Mouse (Mus musculus) adrenal gland, postnatal 4 days (tissue): Measurements from ENCODE around the gene Tmprss6. TPM values are rescaled to one million over a fixed set of nuclear protein-coding genes. Genes with fewer than 3 reads are reported as not detected.

ENCODE experiments used
- DNase-seq, 2 experiments: peaks; one replicate each; pipeline ENCODE4 v3.0.0; 2021 to 2022; ENCODE audit warnings: low spot score in 2 of 2, mixed read lengths in 2 of 2
- total RNA-seq, 2 experiments: library from RNA; stranded (reverse); gene quantifications; 2 replicates each; pipeline ENCODE4 v1.2.3; 2021

The Tmprss6 gene
- total RNA-seq, 2 experiments from 2014 or later = 1.8 to 22.4 TPM

DNA sequence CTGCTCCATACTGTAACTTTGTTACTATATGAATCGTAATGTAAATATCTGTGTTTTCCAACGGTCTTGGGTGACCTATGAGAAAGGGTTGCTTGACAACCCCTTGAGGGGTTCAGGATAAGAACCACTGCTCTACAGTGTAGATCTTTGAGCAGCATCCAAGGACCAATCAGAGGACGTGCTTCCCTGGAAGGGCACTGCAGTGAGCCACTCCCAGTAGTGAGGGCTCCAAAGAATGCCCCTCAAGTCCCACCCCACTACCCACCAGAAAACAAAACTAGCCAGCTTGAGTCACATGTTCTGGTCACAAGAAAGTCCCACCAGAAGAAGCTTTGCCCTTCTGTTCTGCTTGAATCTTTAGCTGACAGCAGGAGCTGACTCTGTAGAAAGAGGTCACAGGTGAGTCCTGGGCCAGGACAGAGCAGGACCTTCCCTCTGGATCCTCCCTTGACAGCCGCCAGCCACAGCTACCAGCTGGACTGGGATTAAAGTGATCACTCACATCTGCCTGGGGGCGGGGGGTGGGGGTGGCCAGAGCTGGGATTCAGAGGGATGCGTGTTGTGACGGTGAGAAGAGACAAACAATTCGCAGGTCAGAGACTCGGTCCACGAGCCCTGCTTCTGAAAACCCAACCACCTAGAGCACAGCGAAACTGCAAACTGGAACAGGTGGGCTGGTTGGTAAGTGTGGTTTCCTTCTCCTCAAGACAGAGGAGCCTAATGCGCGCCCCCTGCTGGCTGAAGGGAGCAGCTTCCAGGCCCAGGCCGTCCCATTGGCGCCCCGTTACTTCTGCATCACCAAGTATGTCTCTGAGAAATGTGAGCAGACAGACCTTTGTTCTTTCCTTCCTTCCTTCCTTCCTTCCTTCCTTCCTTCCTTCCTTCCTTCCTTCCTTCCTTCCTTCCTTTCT is 46.1 kb downstream of the Tmprss6 start:
- DNase-seq = peak; percentile 60 to 77

DNA sequence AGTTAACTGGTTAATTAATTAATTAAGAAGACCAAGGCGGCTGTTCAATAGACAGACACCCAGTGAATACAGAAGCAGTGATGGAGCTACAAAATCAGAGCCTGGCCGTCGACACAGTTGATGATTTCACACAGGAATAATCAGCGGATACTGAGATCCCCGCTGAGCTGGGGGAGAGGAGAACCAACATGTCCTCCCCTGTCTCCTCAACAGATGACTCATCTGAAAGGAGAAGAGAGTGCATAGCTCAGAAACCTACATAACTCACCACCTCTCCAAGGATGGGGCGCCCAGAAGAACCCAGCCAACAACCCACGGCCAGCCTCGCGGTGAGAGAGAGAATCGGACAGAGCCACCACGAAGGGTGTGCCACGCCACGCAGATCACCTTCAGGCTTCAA is 48.0 kb downstream of the Tmprss6 start:
- DNase-seq = no peak

DNA sequence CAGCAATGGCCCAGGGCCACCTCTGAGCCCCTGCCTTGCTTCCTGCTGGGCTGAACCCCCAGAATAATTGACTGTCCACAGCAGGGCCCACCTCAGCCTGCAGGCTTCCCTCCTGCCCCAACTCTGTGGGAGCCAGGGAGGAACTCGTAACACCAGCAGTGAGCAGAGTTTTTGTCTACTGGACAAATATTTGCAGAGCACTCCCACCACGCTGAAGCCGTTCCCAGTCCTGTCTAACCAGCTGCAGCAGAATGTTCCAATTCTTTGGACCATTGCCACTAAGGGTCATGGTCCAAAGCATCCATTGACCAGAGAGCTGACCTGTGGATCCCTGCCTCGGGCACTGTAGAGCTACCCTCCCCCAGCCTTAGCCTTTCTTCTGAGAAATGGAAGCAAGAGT is 51.5 kb downstream of the Tmprss6 start:
- no peak for DNase-seq

DNA sequence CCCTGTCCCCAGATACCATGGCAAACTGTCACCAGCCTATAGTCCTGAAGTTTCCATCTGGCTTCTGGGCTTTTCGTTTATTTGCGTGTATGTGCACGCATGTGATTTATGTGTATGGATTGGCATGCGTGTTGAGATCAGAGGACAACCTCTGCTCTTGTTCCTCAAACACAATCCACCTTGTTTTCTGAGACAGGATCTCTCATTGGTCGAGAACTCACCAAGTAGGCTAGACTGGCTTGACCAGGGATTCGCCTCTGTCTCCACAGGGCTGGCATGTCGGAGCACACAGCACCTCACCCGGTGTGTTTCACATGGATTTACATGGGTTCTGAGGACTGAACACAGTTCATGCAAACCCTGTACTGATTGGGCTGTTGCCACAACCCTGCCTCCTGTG is 54.3 kb downstream of the Tmprss6 start:
- DNase-seq = no peak

DNA sequence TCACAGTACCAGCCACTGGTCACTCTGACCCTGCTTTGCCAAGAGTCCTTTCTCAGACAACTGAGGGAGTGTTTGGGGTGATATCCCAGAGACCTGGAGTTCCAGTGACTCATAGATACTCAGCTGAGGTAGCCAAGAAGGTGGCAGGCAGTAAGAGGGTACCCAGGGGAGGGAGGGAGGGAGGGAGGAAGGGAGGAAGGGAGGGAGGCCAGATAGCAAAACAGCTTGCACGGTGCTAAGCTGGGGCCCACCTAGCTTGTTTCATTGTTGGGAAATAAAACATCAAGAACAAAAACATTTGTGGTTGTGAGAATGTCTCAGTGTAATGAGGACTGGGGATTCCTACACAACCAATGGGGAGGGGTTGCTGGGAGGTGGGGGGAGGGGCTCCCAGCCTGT is 54.7 kb downstream of the Tmprss6 start:
- DNase-seq = no peak

DNA sequence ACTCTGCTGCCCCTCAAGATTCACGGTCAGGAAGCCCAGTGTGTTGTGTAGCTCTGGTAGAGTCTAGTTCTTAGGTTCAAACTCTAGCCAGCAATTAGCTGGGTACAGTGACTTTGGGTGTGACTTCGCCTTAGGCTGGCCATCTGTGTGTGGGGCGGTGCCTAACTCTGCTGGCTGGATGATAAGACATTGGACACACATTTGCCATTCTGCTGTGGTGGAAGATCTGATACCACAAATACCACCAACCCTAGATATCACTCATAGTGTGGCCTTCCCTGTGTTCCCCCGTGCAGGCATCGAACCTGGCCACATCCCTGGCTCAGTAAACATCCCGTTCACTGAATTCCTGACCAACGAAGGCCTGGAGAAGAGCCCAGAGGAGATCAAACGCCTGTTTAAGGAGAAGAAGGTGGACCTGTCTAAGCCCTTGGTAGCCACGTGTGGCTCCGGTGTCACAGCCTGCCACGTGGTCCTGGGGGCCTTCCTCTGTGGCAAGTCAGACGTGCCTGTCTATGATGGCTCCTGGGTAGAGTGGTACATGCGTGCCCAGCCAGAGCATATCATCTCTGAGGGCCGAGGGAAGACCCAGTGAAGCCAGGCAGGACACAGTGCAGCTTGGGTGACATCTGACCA is 55.2 kb downstream of the Tmprss6 start:
- DNase-seq = no peak

DNA sequence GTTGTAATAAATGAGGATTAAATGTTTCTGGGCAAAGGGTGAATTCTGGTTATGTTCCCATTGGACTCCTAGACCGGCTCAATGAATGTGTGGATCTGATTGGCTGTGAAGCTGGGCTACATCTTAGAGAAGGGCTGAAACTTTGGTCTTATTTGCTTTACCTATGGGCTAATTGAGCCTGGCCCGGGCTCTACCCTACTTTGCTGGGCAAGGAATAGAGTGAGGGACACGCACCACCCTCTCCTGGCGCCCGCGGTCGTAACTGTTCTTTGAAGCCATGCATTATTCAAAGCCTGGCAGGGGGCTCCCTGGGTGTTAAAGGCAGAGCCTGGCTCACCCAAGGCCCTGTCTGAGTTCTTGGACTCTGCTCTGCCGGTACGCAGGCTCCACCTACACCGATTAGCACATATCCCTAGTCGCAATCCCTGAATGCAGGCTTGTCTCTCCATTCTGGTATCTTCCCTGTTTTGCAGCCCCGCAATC is 58.8 kb downstream of the Tmprss6 start:
- no peak for DNase-seq

DNA sequence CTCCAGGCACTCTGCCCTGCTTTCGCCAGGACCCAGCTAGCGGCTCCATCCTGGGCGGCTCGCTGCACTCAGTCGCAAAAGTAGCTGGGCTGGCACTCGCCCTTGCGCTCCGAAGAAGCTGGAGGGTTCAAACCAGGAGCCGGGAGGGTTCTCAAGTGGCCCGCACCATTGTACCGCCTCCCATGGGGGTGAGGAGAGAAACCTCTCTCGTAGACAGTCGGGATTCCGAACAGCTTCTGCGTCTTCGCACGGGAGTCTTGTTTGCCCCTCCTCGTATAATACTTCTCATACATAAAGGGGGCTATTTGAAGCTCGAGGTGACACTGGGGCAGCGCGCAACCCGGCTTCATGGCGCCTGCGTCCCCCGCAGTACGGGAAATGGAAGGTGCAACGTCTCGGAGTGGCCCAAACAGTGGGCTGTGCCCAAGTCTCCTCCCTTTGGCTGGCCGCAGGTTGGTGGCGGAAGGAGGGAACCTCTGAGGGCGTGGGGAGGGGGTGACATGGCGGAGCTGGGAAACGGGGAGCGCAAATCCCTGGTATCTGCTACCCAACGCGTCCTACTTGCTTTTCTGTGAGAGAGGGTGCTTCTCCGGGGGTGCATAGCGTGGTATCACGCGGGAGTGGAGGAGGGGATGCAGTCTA is 62.0 kb downstream of the Tmprss6 start, which contains the start of gene Mpst:
Gene Mpst (plus strand): TSS at position 124 of the 642 bp plus-strand sequence.
- DNase-seq = peak; percentile 73 to 85

DNA sequence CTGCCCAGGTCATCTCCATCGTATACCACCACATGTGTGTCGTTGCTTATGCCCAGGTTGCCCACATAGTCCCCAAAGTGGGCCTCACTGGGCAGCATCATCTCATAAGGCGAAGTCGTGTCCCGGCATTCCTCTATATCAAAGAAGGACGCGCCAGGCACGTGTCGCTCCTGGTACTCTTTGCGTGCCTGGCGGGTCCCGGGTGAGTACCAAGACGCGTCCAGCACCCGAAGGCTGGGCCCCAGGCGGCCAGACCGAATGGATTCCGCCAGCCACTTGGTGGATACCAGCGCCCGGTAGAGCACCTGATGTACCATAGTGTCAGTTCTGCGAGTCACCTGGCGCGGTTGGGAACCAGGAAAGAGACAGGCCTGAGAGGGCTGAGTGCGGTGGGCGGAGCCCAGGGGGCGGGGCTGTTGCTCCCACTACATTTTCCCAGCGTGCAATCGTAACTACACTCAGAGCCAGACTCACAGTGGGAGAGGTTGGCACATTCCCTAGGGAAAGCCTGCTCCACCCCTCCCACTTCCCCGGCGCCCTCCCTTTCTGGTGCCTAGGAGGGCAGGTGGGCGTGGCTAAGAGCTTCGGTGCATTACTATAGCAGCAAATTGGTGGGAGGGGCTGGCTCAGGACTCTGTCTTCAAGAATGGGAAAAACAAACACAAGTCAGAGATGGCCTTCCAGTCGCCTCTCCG is 62.8 kb downstream of the Tmprss6 start, which contains the start of gene Tst:
Gene Tst (minus strand): TSS at position 391 of the 695 bp plus-strand sequence.
- peak; percentile 59 to 90 for DNase-seq

DNA sequence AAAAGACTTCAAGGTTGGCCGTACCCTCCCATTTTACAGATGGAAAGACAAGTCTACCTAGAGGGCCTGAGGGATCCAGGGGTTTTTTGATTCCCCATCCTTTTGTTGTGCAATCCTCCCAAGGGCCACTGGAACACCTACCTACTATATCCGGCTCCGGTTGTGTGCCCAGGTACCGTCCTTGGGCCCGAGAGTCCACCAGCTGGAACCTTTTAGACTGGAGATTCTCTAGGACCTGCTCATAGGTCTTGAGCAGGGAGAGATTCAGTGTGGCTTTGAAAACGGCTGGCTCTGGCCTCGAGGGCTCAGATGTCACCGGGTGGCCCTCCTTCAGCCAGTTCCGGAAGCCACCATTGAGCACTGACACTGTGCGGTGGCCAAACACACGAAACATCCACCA is 63.3 kb downstream of the Tmprss6 start:
- no peak for DNase-seq

DNA sequence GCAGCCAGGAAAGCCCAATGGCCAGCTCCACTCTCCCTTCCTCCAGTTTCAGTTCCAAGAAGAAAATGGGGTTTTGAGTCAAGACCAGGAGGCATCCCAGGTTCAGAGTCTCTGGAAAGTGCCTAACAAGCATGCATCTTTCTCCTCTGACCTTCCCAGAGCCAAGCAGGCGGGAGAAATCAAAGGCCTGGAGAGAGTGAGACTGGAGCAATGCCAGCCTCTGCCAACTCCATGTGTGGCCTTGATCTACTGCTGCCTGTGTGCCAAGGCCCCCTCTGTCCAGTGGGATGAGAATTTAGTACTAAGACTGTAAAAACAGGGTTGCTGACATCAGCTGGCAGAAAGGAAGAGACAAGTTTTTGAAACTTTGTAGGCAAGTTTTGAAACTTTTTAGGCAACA is 64.5 kb downstream of the Tmprss6 start:
- peak; percentile 52 to 68 for DNase-seq

DNA sequence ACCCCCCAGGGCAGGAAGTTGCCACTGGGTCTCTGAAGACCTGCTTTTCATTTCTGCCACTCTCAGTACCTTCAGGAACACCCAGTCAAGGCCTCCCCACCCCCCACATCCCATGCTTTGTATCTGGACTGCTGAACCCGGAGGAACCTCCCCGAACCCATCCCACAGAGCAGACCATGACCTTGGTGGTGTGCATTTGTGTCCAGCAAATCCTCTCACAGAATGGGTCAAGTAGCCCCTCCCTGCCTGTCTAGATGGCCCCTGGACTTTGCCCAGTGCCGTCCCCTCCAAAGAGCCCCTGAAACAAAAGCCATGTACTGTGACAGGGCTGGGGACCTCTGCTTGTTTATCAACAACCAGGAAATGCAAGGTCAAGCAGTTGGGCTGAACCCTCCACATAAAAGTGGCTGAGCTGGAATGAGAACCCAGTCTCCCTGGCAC is 65.1 kb downstream of the Tmprss6 start:
- DNase-seq = peak; percentile 28 to 53

DNA sequence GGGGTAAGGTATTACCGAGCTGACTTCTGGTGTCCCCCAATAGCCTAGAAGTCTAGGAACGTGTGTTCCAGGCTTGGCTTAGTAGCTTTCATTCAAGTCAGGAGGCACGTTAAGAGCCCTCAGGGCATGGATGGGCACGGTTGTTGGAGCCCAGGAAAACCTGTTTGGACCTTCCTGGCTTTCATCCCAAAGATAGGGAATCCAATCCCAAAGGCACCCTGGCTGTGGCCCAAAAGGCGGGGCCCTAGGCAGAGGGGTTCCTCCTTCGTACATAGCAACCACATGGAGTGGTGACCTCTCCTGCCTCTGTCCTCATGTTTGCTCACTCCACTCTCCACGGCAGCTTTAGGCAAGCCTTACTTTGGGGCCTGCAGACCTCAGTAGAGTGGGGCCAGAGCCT is 66.0 kb downstream of the Tmprss6 start:
- DNase-seq = peak in 1 of 2 experiments; percentile 66

DNA sequence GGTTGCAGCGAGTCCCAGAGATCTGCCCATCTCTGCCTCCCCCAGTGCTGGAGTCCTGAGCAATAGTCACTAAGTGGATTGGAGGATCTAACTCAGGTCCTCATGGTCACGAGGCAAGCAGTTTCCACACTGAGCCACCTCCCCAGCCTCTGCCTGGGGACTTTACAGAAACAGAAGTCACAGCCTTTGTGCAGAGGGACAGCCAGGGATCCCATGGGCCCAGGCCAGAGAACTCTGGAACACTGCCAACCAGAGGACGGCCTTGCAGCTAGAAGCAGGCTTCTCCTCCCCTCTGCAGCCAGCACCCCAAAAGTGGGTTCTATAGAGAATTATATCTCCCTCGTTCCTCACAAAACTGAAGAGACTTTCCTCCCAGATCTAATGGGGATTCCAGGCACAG is 66.5 kb downstream of the Tmprss6 start:
- peak; percentile 49 to 74 for DNase-seq

DNA sequence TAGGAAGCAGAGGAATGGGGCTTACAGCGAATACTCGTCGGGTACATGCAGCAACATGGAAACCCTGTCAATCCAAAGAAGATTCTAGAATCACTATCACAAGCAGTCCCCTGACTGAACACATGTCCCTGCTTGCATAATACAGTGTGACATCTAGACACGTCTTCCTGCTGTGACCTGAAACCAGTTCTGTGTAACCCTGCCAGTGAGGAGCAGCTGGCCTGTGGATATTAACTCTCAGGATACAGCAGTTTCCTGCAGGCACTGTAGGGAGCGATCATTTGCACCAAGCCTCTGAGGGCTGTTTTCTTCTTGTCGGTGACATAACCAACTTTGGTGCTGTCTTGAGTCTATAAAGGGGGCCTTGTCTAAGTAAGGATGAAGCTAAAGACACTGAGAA is 67.1 kb downstream of the Tmprss6 start:
- no peak for DNase-seq

DNA sequence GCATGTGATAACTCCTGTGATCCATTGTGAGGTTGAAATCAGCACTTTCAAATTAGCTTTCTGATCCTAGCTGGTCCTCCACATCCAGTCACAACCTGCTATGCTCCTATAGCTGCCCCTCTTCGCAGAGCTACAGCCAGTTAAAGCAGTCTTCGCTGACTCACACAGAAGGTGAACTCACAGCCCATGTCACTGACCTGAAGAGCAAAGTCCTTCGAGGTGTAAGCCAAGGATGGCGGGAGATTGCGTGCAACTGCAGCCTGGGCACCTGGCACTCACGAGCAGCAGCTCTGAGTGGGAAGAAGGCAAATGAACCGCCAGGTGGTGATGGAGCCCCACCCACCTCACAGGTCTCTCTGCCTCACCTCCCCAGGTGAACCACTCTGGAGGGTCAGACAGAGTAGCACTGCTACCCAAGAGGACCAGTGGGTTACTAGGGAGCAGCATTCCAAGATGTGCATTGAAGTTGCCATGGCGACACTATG is 72.9 kb downstream of the Tmprss6 start, which contains the start of gene Tex33:
Gene Tex33 (minus strand): TSS at position 435 of the 485 bp plus-strand sequence.
- no peak for DNase-seq

DNA sequence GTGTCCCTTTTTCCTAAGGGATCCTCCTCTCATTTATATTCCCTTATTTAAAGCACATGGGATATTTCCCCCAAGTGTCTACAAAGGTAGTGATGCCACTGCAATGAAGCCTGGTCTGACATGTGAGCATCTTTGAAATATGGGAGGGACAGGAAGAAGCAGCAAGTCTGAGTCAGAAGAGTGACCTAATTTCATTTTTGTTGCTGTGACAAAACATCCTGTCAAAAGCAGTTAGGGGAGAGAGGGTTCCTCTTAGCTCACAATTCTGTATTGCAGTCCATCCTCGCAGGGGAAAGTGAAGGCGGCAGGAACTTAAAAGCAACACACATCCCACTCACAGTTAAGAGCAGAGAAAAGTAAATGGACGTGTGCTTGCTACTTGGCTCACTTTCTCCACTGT is 77.6 kb downstream of the Tmprss6 start:
- DNase-seq = no peak
